Mouse (Mus musculus) ES-CJ7 (cell line): ENCODE data around the gene Gm20075.
"Not testable (repeated sequence)": the region's sequence is repeated elsewhere in the genome, so short reads cannot be mapped to it uniquely, and the experiment has no call there.

Experiments
- DNase-seq: peaks from one replicate; pipeline ENCODE4 v3.0.0; 2011; ENCODE audit warnings: low read depth, low spot score

Gene Gm20075

GRCm38 (mm10) chr13:96081276-96081675, at the start of gene Gm20075:
TSS of gene Gm20075 (minus strand) at chr13:96081376.
- not testable (repeated sequence) for DNase-seq

- no peak for DNase-seq
Measured at GRCm38 (mm10) chr13:96129081-96129480, 47.9 kb upstream of the Gm20075 start.

- DNase-seq: peak; percentile 68
Measured at GRCm38 (mm10) chr13:96126669-96127068, 45.5 kb upstream of the Gm20075 start.

GRCm38 (mm10) chr13:96125011-96125410, 43.8 kb upstream of the Gm20075 start:
- DNase-seq: no peak

- DNase-seq: no peak
Measured at GRCm38 (mm10) chr13:96112711-96113110, 31.5 kb upstream of the Gm20075 start.

GRCm38 (mm10) chr13:96110767-96111166, 29.6 kb upstream of the Gm20075 start:
- no peak for DNase-seq

DNA sequence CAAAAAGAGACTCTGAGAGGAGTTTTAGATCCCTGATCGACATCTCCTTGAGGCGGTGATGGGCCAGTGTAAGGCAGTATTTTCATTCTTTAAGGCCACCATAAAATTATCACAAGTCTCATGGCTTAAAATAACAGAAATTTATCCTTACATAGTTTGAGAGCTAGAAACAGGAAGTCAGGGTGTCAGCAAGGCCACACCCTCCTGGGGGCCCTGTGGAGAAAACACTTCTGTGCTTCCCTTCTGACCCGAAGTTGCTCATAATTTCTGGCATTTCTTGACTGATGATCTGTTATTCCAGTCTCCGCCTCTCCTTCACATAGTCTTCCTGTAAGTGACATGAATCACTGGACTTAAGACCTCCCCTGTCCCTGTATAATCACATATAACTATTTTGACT, 25.2 kb upstream of the Gm20075 start:
- DNase-seq: no peak

GRCm38 (mm10) chr13:96090929-96091328, 9.8 kb upstream of the Gm20075 start:
- DNase-seq: no peak

DNA sequence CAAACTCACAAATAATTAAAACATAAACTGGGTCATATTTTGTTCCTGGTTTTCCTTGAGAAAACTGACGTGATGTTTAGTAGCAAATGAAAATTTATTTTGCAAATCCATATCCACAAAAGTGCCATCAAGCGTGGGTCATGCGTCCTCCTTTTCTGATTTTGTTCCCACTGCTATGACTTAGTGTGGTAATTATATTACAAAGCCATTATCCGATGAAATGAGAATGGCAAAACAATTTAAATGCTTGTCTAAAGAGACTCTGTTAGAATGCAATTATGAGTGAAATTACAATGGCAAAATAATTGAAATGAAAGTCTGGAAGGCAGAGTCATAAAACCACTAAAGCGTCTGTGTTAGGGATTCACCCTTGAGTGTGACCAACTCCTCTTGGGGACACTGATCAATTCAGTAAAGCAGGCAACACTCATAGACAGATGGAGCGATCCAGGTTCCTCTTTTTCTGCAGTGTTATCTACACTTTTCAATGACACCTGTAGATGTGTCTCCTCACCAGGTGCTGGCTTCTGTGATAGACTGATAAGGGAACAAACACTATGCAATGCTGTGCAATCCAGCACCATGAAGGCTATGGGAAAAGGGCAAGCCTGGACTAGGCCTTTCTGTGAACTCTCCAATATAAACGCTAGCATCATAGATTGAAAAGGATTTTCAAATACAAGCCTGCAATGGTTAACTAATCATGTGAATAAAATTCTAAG, 4.6 kb upstream of the Gm20075 start:
- DNase-seq: no peak

DNA sequence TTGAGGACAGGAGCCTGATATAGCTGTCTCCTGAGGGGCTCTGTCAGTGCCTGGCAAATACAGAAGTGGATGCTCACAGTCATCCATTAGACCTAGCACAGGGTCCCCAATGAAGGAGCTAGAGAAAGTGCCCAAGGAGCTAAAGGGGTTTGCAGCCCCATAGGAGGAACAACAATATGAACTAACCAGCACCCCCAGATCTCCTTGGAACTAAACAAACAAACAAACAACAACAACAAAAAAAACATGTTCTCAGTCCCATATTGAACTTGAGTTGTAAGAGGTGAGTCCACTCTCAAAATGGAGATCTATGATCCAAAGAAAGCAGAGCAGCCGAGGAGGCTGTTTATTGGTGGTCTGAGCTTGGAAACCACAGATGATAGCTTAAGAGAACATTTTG, 578 bp upstream of the Gm20075 start, which contains the start of gene Gm17190:
Gene Gm17190 (plus strand): TSS at position 301 of the 400 bp plus-strand sequence.
- not testable (repeated sequence) for DNase-seq

- DNase-seq: no peak
Measured at GRCm38 (mm10) chr13:96073555-96073954, 7.6 kb downstream of the Gm20075 start.

DNA sequence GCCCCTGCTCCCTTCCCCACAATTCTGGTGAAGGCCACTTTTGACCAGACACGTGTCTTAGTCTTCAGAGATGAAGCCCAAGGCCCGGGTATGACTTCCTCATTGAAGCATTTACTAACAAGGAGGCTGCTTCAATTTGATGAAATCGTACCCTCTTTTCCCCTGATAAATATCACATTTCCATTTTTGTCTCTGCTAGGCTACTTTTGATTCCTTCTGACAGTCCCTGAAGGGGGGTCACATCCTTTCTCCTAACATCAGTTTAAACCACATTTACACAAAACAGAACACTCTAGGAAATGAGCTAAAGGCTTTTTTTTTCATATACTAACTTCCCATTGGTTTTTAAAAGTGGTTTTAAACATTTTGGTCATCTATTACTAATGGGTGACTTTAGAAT, 28.4 kb downstream of the Gm20075 start:
- DNase-seq: no peak

DNA sequence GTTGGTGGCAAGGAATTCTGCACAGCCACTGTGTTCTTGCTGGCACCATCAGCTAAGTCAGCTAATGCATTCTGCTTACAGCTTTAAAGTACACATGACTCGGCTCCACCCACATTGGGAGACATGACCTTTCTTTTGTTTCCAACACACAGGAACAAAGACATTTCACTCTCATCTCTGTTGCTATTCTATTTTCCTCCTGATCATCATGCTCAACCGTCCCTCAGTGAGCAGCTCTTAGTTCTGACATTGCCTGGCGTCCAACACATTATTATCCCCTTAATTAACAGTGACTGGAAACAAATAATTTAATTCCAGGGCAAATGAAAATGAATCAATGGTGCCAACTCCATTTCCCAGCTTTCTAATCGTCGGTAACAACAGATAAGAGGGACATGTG, 35.8 kb downstream of the Gm20075 start:
- no peak for DNase-seq

- DNase-seq: no peak
Measured at GRCm38 (mm10) chr13:96040275-96041042, 40.7 kb downstream of the Gm20075 start.

- no peak for DNase-seq
Measured at GRCm38 (mm10) chr13:96039536-96039935, 41.6 kb downstream of the Gm20075 start.

GRCm38 (mm10) chr13:96030368-96031223, 50.6 kb downstream of the Gm20075 start:
- peak; percentile 56 for DNase-seq
